Mouse (Mus musculus): ENCODE results near the gene Smap2. TPM values are rescaled to one million over a fixed set of nuclear protein-coding genes. Genes with fewer than 3 reads are reported as not detected.

Gene Smap2
- polyA plus RNA-seq, 1 experiment from 2014 or later, result 52.0 TPM

DNA sequence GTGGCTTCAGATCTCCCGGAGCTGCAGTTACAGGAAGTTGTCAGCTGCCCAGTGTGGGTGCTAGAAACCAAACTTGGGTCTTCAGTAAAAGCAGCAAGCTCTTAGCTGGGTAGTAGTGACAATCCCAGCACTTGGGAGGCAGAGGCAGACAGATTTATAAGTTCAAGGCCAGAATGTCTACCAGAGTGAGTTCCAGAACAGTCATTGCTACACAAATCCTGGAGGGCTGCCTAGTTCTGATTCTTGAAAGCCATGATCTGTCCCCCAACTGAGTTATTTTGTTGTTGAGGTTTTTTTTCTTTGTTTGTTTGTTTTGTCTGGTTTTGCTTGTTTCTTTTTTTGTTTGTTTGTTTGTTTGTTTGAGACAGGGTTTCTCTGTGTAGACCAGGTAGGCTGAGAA is 11.1 kb upstream of the Smap2 start:
- Histone ChIP-seq H3K27me3 (ENCODE audit: control insufficient read depth, insufficient read depth, low read length) (no peaks in the 10 kb centered on the region), H3K9me3 (ENCODE audit: control insufficient read depth, low read length) (no peaks in the 10 kb centered on the region), H3K36me3 (ENCODE audit: control insufficient read depth, insufficient read depth, low read length) (no peaks in the 10 kb centered on the region), H3K27ac (replicated peaks; ENCODE audit: low read depth, low read length) (no peak overlapping the region), H3K9ac (replicated peaks; ENCODE audit: low read length) (no peak overlapping the region), H3K4me1 (ENCODE audit: control insufficient read depth, insufficient read depth, low read length) (no peaks in the 10 kb centered on the region), H3K4me2 (ENCODE audit: low read length) (no peak overlapping the region), H3K4me3 (replicated peaks; ENCODE audit: low read depth, low read length) (no peak overlapping the region)
- no peak for DNase-seq
- 85% methylated on average over 1 of the region's 1 CpGs for WGBS
- ATAC-seq (ENCODE audit: low FRiP score, low TSS enrichment), result no peak

GRCm38 (mm10) chr4:121025681-121026080 is 8.6 kb upstream of the Smap2 start:
- Histone ChIP-seq H3K4me2 (ENCODE audit: low read length) (no peak overlapping the region), H3K9me3 (ENCODE audit: control insufficient read depth, low read length) (no peaks in the 10 kb centered on the region), H3K27me3 (ENCODE audit: control insufficient read depth, insufficient read depth, low read length) (no peaks in the 10 kb centered on the region), H3K9ac (replicated peaks; ENCODE audit: low read length) (no peak overlapping the region), H3K4me3 (replicated peaks; ENCODE audit: low read depth, low read length) (no peak overlapping the region), H3K4me1 (ENCODE audit: control insufficient read depth, insufficient read depth, low read length) (no peaks in the 10 kb centered on the region), H3K27ac (replicated peaks; ENCODE audit: low read depth, low read length) (no peak overlapping the region), H3K36me3 (ENCODE audit: control insufficient read depth, insufficient read depth, low read length) (no peaks in the 10 kb centered on the region)
- WGBS, result 69% methylated on average over 2 of the region's 2 CpGs
- no peak for ATAC-seq (ENCODE audit: low FRiP score, low TSS enrichment)
- DNase-seq, result no peak

DNA sequence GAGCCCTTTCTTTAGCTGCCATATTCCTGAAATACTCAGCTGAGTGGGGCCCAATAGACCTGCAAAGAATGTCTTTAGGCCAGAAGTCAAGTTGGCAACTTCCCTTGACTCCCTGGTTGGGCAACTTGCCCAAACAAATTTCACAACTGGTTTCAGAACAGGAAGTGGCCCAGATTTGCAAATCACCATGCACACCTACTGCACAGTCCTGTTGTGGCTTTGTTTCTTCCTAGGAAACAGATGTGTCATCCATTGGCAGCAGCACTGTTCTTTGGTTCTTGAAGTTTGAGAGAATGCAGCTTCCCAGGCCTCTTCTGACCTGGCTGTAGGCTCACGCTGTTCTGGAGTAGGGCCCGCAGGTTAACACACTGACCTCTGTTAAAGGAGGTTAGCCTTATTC is 6.9 kb upstream of the Smap2 start:
- no peak overlapping the region for H3K27ac ChIP-seq (replicated peaks; ENCODE audit: low read depth, low read length)
- no peak overlapping the region for H3K4me2 ChIP-seq (ENCODE audit: low read length)
- H3K9ac ChIP-seq (replicated peaks; ENCODE audit: low read length), result no peak overlapping the region
- H3K9me3 ChIP-seq (ENCODE audit: control insufficient read depth, low read length), result no peaks in the 10 kb centered on the region
- no peak for DNase-seq
- no peaks in the 10 kb centered on the region for H3K36me3 ChIP-seq (ENCODE audit: control insufficient read depth, insufficient read depth, low read length)
- H3K4me1 ChIP-seq (ENCODE audit: control insufficient read depth, insufficient read depth, low read length), result no peaks in the 10 kb centered on the region
- no peak for ATAC-seq (ENCODE audit: low FRiP score, low TSS enrichment)
- whole genome bisulfite sequencing, result 90% methylated on average over 2 of the region's 2 CpGs
- H3K4me3 ChIP-seq (replicated peaks; ENCODE audit: low read depth, low read length), result no peak overlapping the region
- H3K27me3 ChIP-seq (ENCODE audit: control insufficient read depth, insufficient read depth, low read length), result no peaks in the 10 kb centered on the region

DNA sequence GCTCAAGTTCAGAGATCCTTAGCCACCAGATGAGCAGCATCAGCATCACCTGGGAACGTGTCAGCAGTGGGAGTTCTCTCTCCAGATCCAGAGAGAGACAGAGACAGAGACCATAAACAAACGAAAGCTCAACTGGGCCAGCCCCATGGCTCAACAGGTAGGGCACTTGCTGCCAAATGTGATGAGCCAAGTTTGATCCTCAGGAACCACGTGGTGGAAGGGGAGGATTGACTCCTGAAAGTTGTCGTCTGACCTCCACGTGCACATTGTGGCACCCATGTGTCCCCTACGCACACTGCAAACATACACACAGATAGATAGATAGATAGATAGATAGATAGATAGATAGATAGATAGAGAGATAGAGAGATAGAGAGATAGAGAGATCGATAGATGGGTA is 6.4 kb upstream of the Smap2 start:
- Histone ChIP-seq H3K4me3 (replicated peaks; ENCODE audit: low read depth, low read length) (no peak overlapping the region), H3K27me3 (ENCODE audit: control insufficient read depth, insufficient read depth, low read length) (no peaks in the 10 kb centered on the region), H3K4me2 (ENCODE audit: low read length) (no peak overlapping the region), H3K36me3 (ENCODE audit: control insufficient read depth, insufficient read depth, low read length) (no peaks in the 10 kb centered on the region), H3K27ac (replicated peaks; ENCODE audit: low read depth, low read length) (no peak overlapping the region), H3K4me1 (ENCODE audit: control insufficient read depth, insufficient read depth, low read length) (no peaks in the 10 kb centered on the region), H3K9me3 (ENCODE audit: control insufficient read depth, low read length) (no peaks in the 10 kb centered on the region), H3K9ac (replicated peaks; ENCODE audit: low read length) (no peak overlapping the region)
- 82% methylated on average over 7 of the region's 7 CpGs for WGBS
- ATAC-seq (ENCODE audit: low FRiP score, low TSS enrichment) (no peak), DNase-seq (no peak)

- no peaks in the 10 kb centered on the region for H3K4me1 ChIP-seq (ENCODE audit: control insufficient read depth, insufficient read depth, low read length)
- H3K36me3 ChIP-seq (ENCODE audit: control insufficient read depth, insufficient read depth, low read length), result no peaks in the 10 kb centered on the region
- no peaks in the 10 kb centered on the region for H3K27me3 ChIP-seq (ENCODE audit: control insufficient read depth, insufficient read depth, low read length)
- no peak overlapping the region for H3K9ac ChIP-seq (replicated peaks; ENCODE audit: low read length)
- no peak overlapping the region for H3K27ac ChIP-seq (replicated peaks; ENCODE audit: low read depth, low read length)
- H3K4me2 ChIP-seq (ENCODE audit: low read length), result no peak overlapping the region
- no peaks in the 10 kb centered on the region for H3K9me3 ChIP-seq (ENCODE audit: control insufficient read depth, low read length)
- no peak for DNase-seq
- H3K4me3 ChIP-seq (replicated peaks; ENCODE audit: low read depth, low read length), result no peak overlapping the region
- no peak for ATAC-seq (ENCODE audit: low FRiP score, low TSS enrichment)
Observed at GRCm38 (mm10) chr4:121021911-121022310, 4.9 kb upstream of the Smap2 start.

- Histone ChIP-seq H3K36me3 (ENCODE audit: control insufficient read depth, insufficient read depth, low read length) (no peaks in the 10 kb centered on the region), H3K4me3 (replicated peaks; ENCODE audit: low read depth, low read length) (no peak overlapping the region), H3K9ac (replicated peaks; ENCODE audit: low read length) (no peak overlapping the region), H3K27ac (replicated peaks; ENCODE audit: low read depth, low read length) (no peak overlapping the region), H3K27me3 (ENCODE audit: control insufficient read depth, insufficient read depth, low read length) (no peaks in the 10 kb centered on the region), H3K4me1 (ENCODE audit: control insufficient read depth, insufficient read depth, low read length) (peaks cover 10% of the 10 kb centered on the region), H3K4me2 (ENCODE audit: low read length) (no peak overlapping the region), H3K9me3 (ENCODE audit: control insufficient read depth, low read length) (no peaks in the 10 kb centered on the region)
- whole genome bisulfite sequencing, result 76% methylated on average over 10 of the region's 10 CpGs
- ATAC-seq (ENCODE audit: low FRiP score, low TSS enrichment) (no peak), DNase-seq (no peak)
Observed at GRCm38 (mm10) chr4:121020040-121020790, 3.2 kb upstream of the Smap2 start.

DNA sequence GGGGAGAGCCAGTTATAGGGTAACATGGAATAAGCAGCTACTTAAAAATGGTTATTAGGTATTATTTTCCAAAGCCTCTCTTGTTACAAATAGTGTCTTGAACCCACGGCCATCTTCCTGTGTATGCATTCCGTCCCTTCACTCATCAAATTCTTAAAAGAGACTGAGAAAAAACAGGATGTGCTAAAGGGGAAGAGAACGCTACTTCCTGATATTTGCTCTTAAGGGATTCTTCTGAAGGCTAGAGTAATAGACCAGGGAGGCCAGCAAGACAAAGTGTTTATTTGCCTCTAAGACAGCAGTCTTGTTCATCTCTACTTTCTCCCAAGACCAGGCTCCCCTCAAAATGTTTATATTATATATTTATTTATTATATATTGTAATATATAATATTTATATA is 1.2 kb upstream of the Smap2 start:
- Histone ChIP-seq H3K4me2 (ENCODE audit: low read length) (no peak overlapping the region), H3K4me1 (ENCODE audit: control insufficient read depth, insufficient read depth, low read length) (peaks cover 18% of the 10 kb centered on the region), H3K4me3 (replicated peaks; ENCODE audit: low read depth, low read length) (no peak overlapping the region), H3K9me3 (ENCODE audit: control insufficient read depth, low read length) (no peaks in the 10 kb centered on the region), H3K9ac (replicated peaks; ENCODE audit: low read length) (no peak overlapping the region), H3K27me3 (ENCODE audit: control insufficient read depth, insufficient read depth, low read length) (no peaks in the 10 kb centered on the region), H3K27ac (replicated peaks; ENCODE audit: low read depth, low read length) (no peak overlapping the region), H3K36me3 (ENCODE audit: control insufficient read depth, insufficient read depth, low read length) (no peaks in the 10 kb centered on the region)
- no peak for DNase-seq
- 94% methylated on average over 3 of the region's 3 CpGs for WGBS
- ATAC-seq (ENCODE audit: low FRiP score, low TSS enrichment), result no peak

- Histone ChIP-seq H3K4me3 (replicated peaks; ENCODE audit: low read depth, low read length) (peak overlapping the region; percentile 90), H3K27ac (replicated peaks; ENCODE audit: low read depth, low read length) (peak overlapping the region; percentile 81), H3K9ac (replicated peaks; ENCODE audit: low read length) (peak overlapping the region; percentile 84), H3K27me3 (ENCODE audit: control insufficient read depth, insufficient read depth, low read length) (no peaks in the 10 kb centered on the region), H3K9me3 (ENCODE audit: control insufficient read depth, low read length) (no peaks in the 10 kb centered on the region), H3K36me3 (ENCODE audit: control insufficient read depth, insufficient read depth, low read length) (no peaks in the 10 kb centered on the region), H3K4me2 (ENCODE audit: low read length) (peak overlapping the region; percentile 79), H3K4me1 (ENCODE audit: control insufficient read depth, insufficient read depth, low read length) (peaks cover 18% of the 10 kb centered on the region)
- ATAC-seq (ENCODE audit: low FRiP score, low TSS enrichment), result peak; percentile 41
- WGBS, result 5% methylated on average over 40 of the region's 40 CpGs
- DNase-seq, result peak; percentile 33
Observed at GRCm38 (mm10) chr4:121016021-121016898, 787 bp downstream of the Smap2 start.

DNA sequence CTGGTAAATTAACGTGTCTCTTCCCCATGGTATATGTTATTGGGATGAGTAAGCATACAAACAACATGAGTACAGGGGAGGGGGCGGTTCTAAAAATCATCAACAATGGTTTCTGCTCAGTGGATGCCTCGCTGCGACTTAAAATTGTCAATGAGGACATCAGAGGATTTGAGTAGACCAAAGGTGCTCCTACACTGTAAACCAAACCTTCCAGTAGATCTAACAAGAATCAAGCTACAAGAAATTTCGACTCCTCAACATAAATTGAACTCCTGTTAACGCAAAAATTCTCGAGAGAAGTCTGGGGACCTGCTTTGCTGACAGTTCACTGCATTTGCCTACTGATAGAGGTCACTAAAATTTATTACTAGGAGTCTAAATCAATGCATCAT is 1.8 kb downstream of the Smap2 start:
- no peak overlapping the region for H3K27ac ChIP-seq (replicated peaks; ENCODE audit: low read depth, low read length)
- DNase-seq, result no peak
- H3K4me1 ChIP-seq (ENCODE audit: control insufficient read depth, insufficient read depth, low read length), result peaks cover 18% of the 10 kb centered on the region
- H3K36me3 ChIP-seq (ENCODE audit: control insufficient read depth, insufficient read depth, low read length), result no peaks in the 10 kb centered on the region
- no peak for ATAC-seq (ENCODE audit: low FRiP score, low TSS enrichment)
- peak overlapping the region; percentile 79 for H3K4me2 ChIP-seq (ENCODE audit: low read length)
- H3K9ac ChIP-seq (replicated peaks; ENCODE audit: low read length), result no peak overlapping the region; the same call in 1 of the 2 replicates
- H3K9me3 ChIP-seq (ENCODE audit: control insufficient read depth, low read length), result no peaks in the 10 kb centered on the region
- H3K27me3 ChIP-seq (ENCODE audit: control insufficient read depth, insufficient read depth, low read length), result no peaks in the 10 kb centered on the region
- H3K4me3 ChIP-seq (replicated peaks; ENCODE audit: low read depth, low read length), result peak overlapping the region; percentile 90
- WGBS, result 85% methylated on average over 7 of the region's 7 CpGs
